ENCODE assay signal across 7 mouse cellular contexts in genomic region chr2:118546104-118546797, GRCm38 (mm10). TPM values are rescaled to one million over a fixed set of nuclear protein-coding genes. Genes with fewer than 3 reads are reported as not detected.
A peak's percentile ranks its signal among the peaks of the same experiment; 100 is the strongest.
DNase-seq lines count a peak whose midpoint lies in the region; ATAC-seq and TF ChIP-seq lines count a peak whose summit lies in the region.

No protein-coding gene starts in this region.

- H3K4me2 ChIP-seq in forebrain, embryonic 14.5 days (ENCODE audit: low read length), result no peak overlapping the region; the same call in 1 of the 2 replicates
- peak overlapping the region; percentile 11; the same call in 1 of the 2 replicates for H3K4me2 ChIP-seq in liver, embryonic 16.5 days (ENCODE audit: low read depth, low read length)

- H3K36me3 ChIP-seq in thymus, adult 2 months (ENCODE audit: control insufficient read depth, insufficient read depth, low read length), result no peaks in the 10 kb centered on the region
- H3K36me3 ChIP-seq in forebrain, embryonic 14.5 days (ENCODE audit: control insufficient read depth, insufficient read depth, low read length), result no peaks in the 10 kb centered on the region
- no peaks in the 10 kb centered on the region for H3K36me3 ChIP-seq in liver, embryonic 16.5 days (ENCODE audit: control insufficient read depth, insufficient read depth)

- TF ChIP-seq CTCF in thymus, adult 2 months (IDR thresholded peaks at IDR 0.05; ENCODE audit: borderline replicate concordance, control insufficient read depth, extremely low read depth, insufficient read depth, low read length, poor library complexity), result no peak

- H3K27ac ChIP-seq in thymus, adult 2 months (ENCODE audit: control insufficient read depth, insufficient read depth, low read length), result peak overlapping the region; percentile 68
- no peak overlapping the region for H3K27ac ChIP-seq in forebrain, embryonic 14.5 days (ENCODE audit: low read depth, low read length)
- H3K27ac ChIP-seq in liver, embryonic 16.5 days (ENCODE audit: low read length), result no peak overlapping the region

- H3K27me3 ChIP-seq in thymus, adult 2 months (ENCODE audit: control insufficient read depth, insufficient read depth, low read length), result no peaks in the 10 kb centered on the region
- H3K27me3 ChIP-seq in forebrain, embryonic 14.5 days (replicated peaks; ENCODE audit: control insufficient read depth, insufficient read depth, low read length), result 0 out of 2 replicates have a peak, but pooled peaks cover 4% of the 10 kb centered on the region
- H3K27me3 ChIP-seq in liver, embryonic 16.5 days (ENCODE audit: control insufficient read depth, insufficient read depth, low read depth, low read length), result peaks cover 18% of the 10 kb centered on the region

- 40% methylated on average over 5 of the region's 5 CpGs for WGBS in thymus, adult 2 months
- 27% methylated on average over 5 of the region's 5 CpGs for WGBS in forebrain, embryonic 14.5 days
- 33% methylated on average over 5 of the region's 5 CpGs for WGBS in liver, embryonic 16.5 days (ENCODE audit: insufficient replicate concordance)

- H3K9me3 ChIP-seq in forebrain, embryonic 14.5 days (replicated peaks; ENCODE audit: control insufficient read depth, low read length), result no peaks in the 10 kb centered on the region
- H3K9me3 ChIP-seq in liver, embryonic 16.5 days (replicated peaks; ENCODE audit: control insufficient read depth, low read length), result no peaks in the 10 kb centered on the region

- TF ChIP-seq POLR2A in thymus, adult 2 months (IDR thresholded peaks at IDR 0.05; ENCODE audit: control insufficient read depth, extremely low read depth, insufficient read depth, low read length, poor library complexity), result no peak

- no peak for ATAC-seq in forebrain, embryonic 14.5 days
- ATAC-seq in liver, embryonic 16.5 days (ENCODE audit: low read depth), result no peak

- no peak for DNase-seq in thymus, adult 2 months
- DNase-seq in thymus, postnatal 0 days (ENCODE audit: low spot score), result no peak
- DNase-seq in forebrain, embryonic 14.5 days (ENCODE audit: low spot score), result no peak
- DNase-seq in thymus, postnatal 4 days, result peak; percentile 49
- DNase-seq in urinary bladder, postnatal 36 days (ENCODE audit: low spot score in 2 of 2), result no peak
- DNase-seq in urinary bladder, adult 2 months (ENCODE audit: low spot score), result no peak

- peak overlapping the region; percentile 36 for H3K4me3 ChIP-seq in thymus, adult 2 months (ENCODE audit: control insufficient read depth, insufficient read depth, low read length)
- H3K4me3 ChIP-seq in forebrain, embryonic 14.5 days (ENCODE audit: low read depth, low read length), result no peak overlapping the region
- no peak overlapping the region for H3K4me3 ChIP-seq in liver, embryonic 16.5 days (ENCODE audit: low read depth, low read length)

- peak overlapping the region; percentile 17; the same call in 1 of the 2 replicates for H3K9ac ChIP-seq in forebrain, embryonic 14.5 days (ENCODE audit: low read length)
- 0 out of 2 replicates have a peak overlapping the region, but pooled peaks have one; percentile 31 for H3K9ac ChIP-seq in liver, embryonic 16.5 days (ENCODE audit: low read depth, low read length)

- H3K4me1 ChIP-seq in thymus, adult 2 months (replicated peaks; ENCODE audit: control insufficient read depth, insufficient read depth, low read length), result peaks cover 68% of the 10 kb centered on the region
- peaks cover 31% of the 10 kb centered on the region for H3K4me1 ChIP-seq in forebrain, embryonic 14.5 days (ENCODE audit: control insufficient read depth, insufficient read depth, low read length)
- peaks cover 41% of the 10 kb centered on the region for H3K4me1 ChIP-seq in liver, embryonic 16.5 days (ENCODE audit: control insufficient read depth, low read depth, low read length)

RNA-seq across cellular contexts. Expression of gene Bmf, which starts 3.2 kb away (rescaled TPM):
- 67.3 and 80.9 TPM in 2 replicates for polyA plus RNA-seq in thymus, adult 2 months (2012; rRNA removed)
- polyA plus RNA-seq in thymus, postnatal 0 days (2015; fragmentation: Nextera tagmentation; extraction: Ambion mirVana), result 10.0 and 10.6 TPM in 2 replicates
- polyA plus RNA-seq in forebrain, embryonic 14.5 days (2014; fragmentation: Nextera tagmentation; extraction: Ambion mirVana), result 2.8 and 3.0 TPM in 2 replicates
- polyA plus RNA-seq in liver, embryonic 16.5 days (2015; fragmentation: Nextera tagmentation; extraction: Ambion mirVana), result 0.59 and 0.62 TPM in 2 replicates
- polyA plus RNA-seq in urinary bladder, adult 2 months (2012; rRNA removed), result 11.7 and 14.1 TPM in 2 replicates

RNA-seq across cellular contexts. Expression of gene Bub1b, which starts 51.8 kb away (rescaled TPM):
- polyA plus RNA-seq in thymus, adult 2 months (2012; rRNA removed), result 42.0 and 53.7 TPM in 2 replicates
- polyA plus RNA-seq in thymus, postnatal 0 days (2015; fragmentation: Nextera tagmentation; extraction: Ambion mirVana), result 85.5 and 87.8 TPM in 2 replicates
- 40.9 and 47.5 TPM in 2 replicates for polyA plus RNA-seq in forebrain, embryonic 14.5 days (2014; fragmentation: Nextera tagmentation; extraction: Ambion mirVana)
- polyA plus RNA-seq in liver, embryonic 16.5 days (2015; fragmentation: Nextera tagmentation; extraction: Ambion mirVana), result 40.6 and 42.3 TPM in 2 replicates
- polyA plus RNA-seq in urinary bladder, adult 2 months (2012; rRNA removed), result 2.4 and 2.8 TPM in 2 replicates

Comparison
In these comparisons a context has a peak if more than half of its experiments do, and no peak if none do; other contexts are left out.
1. RNA of gene Bub1b, which starts 51.8 kb away (polyA plus RNA-seq): 85.5 to 87.8 TPM in thymus, postnatal 0 days, 40.9 to 47.5 TPM in forebrain, embryonic 14.5 days, 42.0 to 53.7 TPM in thymus, adult 2 months and 40.6 to 42.3 TPM in liver, embryonic 16.5 days; 2.4 to 2.8 TPM in urinary bladder, adult 2 months; every median in the first group is over 10 times any median in the second.